Mouse (Mus musculus) kidney, postnatal 10 days (tissue): Measurements from ENCODE around the gene Gfy.
A peak's percentile ranks its signal among the peaks of the same experiment; 100 is the strongest.

Source experiments
- DNase-seq: peaks from one replicate; pipeline ENCODE4 v3.0.0; 2021; ENCODE audit warnings: mixed read lengths

The Gfy gene

DNA sequence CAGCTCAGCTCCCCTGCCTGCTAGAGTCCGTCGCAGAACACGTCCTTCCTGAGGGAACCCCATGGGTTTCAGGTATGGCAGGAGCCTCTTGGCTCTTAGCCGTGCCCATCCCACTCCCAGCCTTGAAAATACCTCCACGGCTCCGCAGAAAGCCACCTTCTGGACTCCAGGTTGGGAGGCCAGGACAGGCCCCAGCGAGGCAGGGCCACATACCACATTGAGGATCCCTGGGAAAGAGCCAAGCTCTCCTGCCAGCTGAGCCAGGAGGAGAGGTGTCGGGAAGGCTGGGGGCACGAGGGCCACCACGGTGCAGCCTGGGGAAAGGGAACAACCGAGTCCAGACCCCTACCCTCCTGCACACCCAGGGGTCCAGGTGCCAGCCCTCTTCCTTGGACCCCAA, 32.1 kb downstream of the Gfy start:
- peak; percentile 31 for DNase-seq

DNA sequence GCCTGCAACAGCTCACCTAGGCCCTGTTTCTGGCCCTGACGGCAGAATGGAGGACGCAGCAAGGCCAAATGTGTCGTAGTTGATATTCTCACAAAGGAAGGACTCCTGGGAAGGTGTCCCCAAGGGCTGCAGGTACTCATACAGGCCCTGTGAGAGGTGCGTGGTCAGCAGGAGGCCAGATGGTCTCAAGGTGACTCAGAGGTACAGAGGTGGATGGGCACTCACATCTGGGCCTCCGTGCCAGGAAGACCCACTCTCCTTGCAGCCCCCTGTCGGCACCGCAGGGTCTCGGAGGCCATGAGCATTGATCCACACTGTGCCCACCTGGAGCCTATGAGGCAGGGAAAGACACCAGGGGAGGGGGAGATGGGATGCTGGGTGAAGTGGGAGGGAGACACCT, 33.9 kb downstream of the Gfy start:
- no peak for DNase-seq

DNA sequence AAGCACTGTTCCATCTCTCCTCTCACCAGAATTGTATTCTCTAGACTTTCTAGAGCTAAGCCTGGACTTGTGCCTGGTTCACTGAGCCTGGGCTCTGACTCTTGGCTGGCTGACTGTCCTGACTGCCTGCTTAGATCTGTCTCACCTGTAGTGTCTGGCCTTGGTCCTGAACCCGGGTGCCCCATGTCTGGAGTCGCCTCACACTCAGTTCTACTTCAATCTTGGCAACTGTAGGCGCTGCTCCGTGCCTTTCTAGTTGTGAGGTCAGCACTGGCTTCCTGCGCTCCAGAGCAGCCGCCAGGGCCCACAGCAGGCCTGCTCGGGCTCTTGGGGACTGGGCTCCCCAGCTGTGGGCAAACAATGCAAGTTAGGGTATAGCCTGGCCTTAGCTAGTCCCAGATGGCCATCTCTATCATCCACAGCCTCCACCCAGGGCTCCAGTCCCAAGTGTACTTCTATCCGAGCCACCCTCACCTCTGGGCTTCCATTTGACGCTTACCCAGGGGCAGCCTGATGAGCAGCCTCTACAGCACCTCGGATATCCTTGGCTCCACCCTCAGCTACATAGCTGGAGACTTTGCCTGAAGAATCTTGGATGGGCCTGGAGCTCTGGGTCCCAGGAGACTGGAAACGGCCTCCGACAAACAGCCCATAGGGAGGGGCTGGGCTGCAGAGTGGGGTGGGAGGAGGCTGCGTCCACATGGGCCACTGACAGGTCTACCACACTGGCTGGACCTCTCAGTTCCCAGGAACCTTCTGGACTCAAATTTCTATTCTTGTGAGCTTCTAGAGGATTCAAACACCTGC, 34.8 kb downstream of the Gfy start:
- DNase-seq: peak; percentile 46

DNA sequence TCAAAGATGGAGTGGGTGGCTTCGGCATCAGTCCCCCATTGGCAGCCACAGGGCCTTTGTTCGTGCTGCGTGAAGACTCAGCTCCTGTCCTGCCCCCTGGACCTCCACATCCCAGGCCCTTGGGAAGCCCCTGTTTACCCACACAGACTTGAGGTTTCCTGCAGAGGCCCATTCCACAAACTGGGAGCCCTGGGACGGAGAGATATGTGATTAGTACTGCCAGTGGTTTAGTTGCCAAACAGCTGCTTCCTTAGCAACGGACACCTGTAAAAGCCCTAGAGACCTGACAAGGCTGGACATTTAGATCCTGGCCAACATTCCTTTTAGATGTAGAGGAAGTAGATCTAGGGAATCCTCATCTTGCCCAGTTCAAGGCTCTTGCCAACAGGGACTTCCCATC, 37.5 kb downstream of the Gfy start:
- DNase-seq: no peak

DNA sequence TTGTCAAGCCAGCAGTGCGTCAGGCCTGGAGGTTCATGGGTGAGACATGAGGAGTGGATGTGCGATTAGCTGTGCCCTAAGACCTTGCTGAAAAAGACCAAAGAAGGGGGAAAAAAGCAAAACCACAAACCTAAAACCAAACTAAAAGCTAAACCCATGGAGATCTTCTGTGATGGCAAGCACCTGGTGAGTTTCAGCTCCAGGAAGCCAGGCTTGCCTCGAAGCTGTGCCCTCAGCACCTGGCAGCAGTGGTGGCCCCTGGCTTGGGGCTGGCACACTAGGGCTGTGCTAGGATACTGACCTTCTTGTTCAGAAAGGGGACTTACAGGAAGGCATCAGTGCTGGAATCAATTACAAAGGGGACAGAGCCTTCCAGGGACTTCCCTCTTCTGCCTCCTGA, 38.0 kb downstream of the Gfy start:
- DNase-seq: no peak

DNA sequence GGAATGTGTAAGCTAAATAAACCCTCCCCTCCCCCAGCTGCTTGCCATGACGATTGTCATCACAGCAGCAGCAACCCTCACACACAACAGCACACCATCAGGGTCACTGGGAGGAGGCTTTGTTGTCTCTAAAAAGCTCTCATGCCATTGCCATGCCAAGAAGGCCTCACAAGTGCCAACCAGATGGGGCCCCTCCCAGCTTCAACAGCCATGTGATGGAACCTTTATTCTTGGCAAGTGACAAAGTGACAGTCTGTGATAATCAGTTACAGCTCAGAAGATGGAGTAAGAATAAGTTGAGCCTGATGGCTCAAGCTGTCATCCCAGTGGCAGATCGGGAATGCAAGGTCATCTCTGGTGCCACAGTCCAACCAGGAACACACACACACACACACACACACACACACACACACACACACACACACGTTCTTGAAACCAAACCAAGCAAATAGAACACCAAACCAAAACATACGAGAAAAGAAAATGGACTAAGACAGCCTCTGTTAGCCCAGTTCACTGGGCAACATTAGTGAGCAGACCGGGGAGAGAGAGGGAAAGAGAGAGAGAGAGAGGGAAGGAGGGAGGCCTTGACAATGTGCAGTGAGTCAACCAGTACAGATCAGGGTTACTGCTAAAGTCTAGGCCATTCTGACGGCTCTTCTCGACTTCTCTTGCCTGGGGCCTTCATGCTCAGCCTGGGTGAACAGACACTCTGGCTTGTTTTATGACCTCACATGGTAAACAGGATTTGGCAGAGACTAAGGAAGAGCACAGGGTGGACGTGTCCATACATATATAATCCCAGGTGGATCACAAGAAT, 39.3 kb downstream of the Gfy start:
- DNase-seq: no peak

DNA sequence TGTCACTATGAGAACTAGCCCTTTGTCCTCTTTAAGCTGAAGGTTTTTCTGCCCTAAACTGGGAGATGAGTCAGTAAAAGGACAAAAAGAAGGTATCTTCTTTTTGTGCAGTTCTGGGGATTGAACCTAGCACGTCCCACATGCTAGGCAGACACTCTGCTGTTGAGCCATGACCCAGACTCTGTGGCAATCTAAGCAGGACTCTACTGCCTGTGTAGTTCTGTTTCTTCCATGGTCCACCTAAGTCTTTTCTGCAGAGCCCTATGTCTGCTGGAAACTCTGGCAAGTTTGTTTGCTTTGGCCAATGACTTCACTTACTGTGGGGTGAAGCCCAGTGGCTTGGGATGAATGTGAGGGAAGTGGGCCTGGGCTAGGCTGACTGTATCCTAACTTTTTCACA, 41.0 kb downstream of the Gfy start:
- no peak for DNase-seq

DNA sequence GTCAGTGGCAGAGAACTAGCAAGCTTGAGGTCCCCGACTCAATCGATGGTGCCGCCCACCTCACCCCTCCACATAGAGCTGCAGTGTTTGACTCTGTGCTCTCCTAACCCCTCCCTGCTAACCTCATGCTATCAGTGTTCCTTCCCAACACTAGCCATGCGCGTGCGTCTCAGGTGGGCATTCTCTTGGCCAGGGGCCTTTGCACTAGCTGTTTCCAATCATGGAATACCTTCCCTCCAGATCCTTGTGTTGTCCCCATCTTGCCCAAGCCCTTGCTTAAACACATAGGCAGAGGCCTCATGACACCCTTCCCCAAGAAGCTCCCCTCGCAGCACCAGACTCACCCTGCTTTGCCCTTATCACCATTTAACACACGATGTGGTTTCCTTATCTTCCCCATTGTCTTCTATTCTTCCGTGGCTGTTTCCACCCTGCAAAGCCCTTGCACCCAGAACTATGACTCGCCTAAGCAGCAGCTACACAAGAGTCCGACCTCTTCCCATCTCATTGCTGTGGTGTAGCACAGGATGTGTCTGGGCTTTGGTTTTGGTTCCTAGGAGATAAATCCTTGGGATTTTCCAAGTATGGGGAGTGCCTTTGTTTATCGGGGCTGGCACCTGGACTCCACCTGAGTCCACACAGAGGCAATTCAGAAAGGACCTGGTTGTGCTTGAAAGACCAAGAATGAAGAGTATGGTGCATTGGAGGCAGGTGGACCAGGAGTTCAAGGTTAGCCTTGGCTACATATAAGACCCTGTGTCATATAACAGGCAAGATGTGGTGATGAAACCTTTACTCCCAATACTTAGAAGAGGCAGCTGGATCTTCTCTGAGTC, 42.0 kb downstream of the Gfy start:
- no peak for DNase-seq

DNA sequence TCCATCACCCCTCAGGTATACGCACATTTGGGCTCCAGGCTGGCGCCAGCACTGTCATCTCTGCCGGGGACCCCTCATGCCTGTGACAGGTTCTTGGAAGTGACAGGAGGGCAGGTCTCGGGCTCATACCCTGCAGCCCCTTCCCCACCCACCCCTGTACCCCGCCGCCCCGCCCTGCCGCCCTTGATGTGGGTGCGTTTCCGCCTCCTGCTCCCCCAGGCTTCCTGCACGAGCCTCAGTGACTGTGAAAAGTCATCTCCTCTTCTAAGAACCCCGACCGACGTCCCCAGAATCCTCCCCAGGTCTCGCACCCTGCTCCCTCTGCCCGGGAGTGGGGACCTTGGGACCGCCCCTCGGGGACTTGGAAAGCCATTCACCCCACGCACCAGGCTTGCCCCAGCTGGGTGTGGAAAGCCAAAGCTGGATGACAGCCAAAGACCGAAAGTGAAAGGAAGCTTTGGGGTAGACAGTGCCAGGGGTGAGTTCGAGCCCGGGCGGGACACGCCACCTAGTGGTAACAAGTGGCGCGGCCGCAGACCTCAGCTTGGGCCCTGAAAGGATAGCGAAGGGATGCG, 43.3 kb downstream of the Gfy start, which contains the start of the genes Gm45713 and Flt3l:
Gm45713 (minus strand) TSS at position 239 of the 575 bp plus-strand sequence.
Flt3l (minus strand) TSS at position 440 of the 575 bp plus-strand sequence.
- peak; percentile 95 for DNase-seq

DNA sequence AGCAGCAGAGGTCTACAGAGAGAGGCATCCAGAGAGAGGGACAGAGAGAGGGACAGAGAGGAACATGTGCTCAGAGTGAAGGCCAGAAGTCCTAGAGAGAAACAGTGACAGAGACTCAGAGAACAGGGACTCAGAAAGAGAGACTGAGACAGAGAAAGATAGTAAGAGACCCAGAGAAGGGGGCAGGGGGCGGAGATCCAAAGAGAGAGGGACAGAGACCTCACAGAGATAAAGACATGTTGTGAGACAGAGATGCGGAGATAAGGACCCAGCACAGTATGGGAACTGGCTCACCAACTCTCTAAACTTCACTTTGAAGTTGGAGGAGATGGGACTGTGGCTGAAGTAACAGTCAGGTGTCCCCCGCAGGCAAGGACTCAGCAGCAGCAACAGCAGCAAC, 44.0 kb downstream of the Gfy start:
- no peak for DNase-seq

DNA sequence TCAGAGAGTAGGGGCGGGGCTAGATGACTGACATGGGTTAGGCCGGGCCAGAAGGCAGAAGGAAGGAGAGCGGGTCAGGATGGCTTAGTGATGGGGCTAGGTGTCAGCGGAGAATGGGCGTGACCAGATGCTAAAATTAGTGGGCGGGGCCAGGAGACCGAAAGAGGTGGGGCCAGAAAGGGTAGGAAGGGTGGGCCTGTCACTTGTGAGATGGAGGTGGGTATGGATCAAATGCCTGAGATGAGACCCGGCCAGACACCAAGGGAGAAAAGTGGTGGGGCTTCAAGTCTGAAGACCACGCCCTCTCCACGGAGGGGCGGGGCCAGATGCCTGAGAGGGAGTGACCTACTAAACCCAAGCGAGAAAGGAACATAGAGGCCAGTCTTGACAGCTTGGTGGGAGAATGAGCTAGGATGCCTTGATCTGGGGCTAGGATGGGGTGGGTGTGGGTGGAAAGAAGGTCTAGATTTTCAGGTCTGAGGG, 44.8 kb downstream of the Gfy start:
- DNase-seq: peak; percentile 69

DNA sequence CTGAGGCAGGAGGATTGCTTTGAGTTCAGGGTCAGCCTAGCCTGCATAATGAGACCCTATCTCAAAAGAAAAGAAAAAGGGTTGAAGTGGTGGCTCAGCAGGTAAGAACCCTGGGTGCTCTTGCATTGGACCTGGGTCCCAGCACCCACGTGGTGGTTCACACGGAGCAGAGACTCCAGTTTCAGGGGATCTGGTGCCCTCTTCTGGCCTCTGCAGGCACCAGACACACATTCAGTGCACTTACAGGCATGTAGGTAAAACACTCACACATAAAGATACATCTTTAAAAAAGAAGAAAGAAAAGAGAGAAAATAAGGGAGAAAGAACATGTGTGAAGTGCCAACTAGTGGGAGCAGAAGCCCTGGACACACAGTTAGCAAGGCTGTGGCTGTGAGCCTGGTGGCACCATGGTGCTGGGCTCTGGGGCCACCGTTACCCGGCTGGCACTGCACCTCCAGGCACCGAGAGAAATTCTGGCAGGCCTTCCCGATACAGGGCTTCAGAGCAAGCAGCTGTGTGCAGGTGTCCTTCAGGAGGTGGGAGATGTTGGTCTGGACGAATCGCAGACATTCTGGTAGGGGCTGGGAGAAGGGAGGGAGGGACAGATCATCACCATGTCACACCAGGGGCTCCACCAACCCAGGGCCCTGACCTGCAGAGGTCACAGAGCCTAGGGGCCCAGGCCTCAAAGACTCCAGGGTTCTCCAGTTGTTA, 45.8 kb downstream of the Gfy start:
- DNase-seq: no peak

DNA sequence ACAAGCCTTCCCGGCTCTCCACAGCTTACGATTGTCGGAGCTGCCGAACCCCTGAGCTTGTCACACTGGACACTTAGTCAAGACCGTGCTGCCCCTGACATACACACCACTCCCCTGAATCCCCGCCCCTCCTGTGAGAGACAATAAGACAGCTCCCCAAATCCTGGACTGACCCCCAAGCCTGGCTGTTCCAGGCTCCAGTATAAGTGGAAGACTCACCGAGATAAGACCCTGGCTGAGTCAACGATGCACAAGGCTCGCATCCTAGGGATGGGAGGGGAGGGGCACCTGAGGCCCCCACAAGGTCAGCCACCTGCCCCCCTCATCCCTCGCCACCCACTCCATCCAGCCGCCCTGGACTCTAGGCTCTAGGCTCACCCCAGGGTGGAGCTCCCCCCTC, 47.5 kb downstream of the Gfy start:
- no peak for DNase-seq

DNA sequence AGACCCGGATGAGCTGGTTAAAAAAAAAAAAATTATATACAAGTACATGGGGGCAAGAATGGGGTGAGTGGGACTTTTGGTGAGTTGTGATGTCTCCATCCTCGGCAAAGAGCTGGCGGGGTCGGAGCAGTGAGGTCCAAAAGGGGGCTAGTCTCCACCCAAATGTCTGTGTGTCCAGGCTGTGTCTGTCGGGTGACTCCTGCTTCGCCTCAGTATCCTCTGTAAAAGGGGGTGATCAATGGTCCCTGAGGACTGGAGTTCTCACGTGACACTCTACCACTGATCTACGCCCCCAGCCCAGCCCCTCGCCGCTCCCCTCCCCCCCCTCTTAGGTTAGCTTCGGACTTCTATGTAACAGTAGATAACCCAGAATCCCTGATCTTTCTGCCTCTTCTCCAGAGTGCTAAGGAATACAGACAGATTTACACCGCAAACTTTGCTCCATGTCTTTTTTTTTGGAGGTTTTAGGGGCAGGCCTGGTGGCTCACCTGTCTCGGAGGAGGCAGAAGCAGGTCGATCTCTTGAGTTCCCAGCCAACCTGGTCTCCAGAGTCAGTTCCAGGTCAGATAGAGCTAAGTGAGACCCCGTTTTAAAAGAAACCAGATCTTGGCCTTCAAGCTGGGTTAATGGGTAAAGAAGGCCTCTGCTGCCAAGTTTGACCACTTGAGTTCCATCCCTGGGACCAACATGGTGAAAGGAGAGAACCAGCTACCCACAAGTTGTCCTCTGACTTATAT, 49.4 kb downstream of the Gfy start:
- DNase-seq: no peak

DNA sequence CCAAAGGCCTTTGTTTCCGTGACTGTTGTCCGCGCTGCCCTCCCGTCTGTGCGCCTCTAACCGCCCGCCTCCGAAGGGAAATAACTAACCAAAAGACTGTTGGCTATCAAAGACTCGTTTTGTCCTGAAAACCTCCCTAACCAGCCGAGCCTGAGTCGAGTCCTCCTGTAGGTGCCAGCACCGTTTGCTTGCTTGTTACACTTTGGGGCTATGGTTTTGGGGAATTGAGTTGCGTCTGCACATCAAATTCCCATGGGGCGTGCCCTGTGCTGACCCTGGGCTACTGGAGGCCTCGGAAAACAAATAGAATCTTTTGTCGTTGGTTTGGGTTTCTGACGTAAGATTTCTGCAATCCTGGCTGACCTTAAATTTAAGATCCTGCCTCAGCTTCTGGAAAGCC, 50.1 kb downstream of the Gfy start:
- peak; percentile 77 for DNase-seq

DNA sequence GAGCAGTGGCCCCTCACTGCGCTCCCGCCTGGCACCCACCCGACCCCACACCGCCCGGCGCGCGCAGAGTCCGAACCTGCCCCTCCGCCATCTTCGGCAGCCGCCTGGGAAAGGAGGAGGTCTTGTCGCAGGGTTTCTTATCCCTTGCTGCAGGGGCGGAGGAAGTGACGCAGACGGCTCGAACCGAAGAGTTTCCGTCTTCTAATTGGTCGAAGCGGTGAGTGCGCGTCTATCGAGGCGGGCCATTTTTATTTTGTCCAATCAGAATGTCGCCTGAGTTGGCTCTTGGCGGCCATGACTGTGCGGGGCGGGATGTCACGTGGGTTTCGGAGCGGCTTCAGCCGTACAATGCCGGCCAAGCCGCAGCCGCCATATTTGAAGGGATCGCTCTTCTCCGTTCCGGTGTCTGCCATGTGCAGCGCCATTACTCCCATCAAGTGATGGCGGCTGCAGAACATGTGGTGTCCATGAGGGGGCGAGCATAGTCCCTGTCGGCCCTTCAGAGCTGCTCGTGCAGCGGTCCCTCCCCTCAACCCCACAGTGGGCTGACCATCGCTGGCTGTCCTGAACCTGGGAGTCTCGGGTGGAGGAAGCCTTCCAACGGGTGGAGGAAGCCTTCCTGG, 50.6 kb downstream of the Gfy start, which contains the start of gene Rpl13a:
Rpl13a (minus strand) TSS at position 138 of the 623 bp plus-strand sequence.
- peak; percentile 99 for DNase-seq

DNA sequence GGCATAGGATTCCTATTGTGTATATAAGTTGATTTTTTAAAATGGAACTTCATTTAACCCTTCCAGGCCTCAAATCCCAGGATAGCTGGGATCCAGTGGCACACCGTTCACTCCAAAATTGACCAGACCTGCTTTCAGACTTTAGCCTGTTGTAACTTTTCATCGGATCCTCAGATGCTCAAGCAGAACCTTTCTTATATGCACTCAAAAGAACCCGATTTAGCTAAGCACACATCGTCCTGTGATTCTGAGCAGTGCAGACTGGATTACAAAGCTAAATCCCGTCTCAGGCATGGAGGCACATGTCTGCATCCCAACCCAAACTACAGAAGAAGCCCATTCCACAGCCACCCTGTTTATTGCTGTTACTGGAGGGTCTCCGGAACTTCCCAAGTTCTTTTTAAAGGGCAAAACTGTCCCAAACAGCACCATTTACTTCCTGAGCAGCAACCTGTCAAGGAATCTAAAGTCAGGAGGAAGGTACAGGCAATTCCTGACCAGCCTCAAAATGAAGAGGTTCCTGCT, 51.6 kb downstream of the Gfy start:
- DNase-seq: no peak

DNA sequence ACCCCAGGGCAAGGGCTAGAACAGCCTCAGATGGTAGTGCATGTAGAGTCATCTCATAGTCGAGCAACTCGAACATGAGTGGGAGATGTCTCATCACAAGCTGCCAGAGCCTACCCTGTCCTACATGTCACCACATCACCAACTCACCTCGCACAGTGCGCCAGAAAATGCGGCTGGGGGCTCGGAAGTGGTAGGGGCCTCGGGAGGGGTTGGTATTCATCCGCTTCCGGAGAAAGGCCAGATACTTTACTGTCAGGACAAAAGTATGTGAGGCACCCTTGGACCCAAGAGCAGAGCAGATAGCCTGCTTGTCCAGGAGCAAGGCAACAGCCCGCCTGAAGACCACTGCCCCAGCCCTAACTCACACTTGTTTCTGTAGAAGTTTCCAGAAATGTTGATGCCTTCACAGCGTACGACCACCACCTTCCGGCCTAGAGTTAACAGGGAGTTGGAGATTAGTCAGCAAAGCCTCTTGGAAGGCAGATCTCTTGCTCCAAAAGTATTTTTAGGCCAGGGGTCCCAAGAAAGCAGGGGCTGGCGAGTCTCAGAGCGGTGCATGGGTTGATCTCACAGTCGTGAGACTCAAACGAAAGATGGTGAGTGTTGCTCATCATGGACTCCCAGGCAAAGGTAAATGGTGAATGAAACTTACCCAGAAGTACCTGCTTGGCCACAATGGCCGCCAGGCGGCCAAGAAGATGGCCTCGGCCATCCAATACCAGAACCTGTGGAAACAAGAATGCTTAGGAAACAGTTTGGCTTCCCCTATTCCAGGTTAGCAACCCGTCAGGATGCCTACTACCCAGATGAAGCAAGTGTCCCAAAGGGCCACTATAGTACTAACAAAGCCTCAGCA, 52.3 kb downstream of the Gfy start:
- DNase-seq: no peak
